Mouse (Mus musculus) ZHBTc4 (cell line): ENCODE results near the gene Dlx2.

Experiments
- DNase-seq: peaks from one replicate; pipeline ENCODE4 v3.0.0-alpha.2; 2011; ENCODE audit warnings: low read depth, low spot score

Gene Dlx2

GRCm38 (mm10) chr2:71511209-71511608 lies 35.3 kb downstream of the Dlx2 start:
- no peak for DNase-seq

GRCm38 (mm10) chr2:71504852-71505251 lies 41.7 kb downstream of the Dlx2 start:
- no peak for DNase-seq

- DNase-seq, result no peak
Measured at GRCm38 (mm10) chr2:71499276-71500230, 47.0 kb downstream of the Dlx2 start.

- DNase-seq, result no peak
Measured at GRCm38 (mm10) chr2:71497175-71497574, 49.4 kb downstream of the Dlx2 start.

GRCm38 (mm10) chr2:71494971-71495370 lies 51.6 kb downstream of the Dlx2 start:
- peak; percentile 71 for DNase-seq

- DNase-seq, result no peak
Measured at GRCm38 (mm10) chr2:71494503-71494902, 52.1 kb downstream of the Dlx2 start.
